Mouse (Mus musculus) kidney, postnatal 4 days (tissue): ENCODE measurements at regions not wholly inside any gene's neighbourhood (a gene's known extent, or its start where the extent isn't known, plus 50 kb on each side); places are given as distances from the start of the nearest gene placed in this dataset.
A peak's percentile ranks its signal among the peaks of the same experiment; 100 is the strongest.

Experiments used
- DNase-seq, 2 experiments: peaks; one replicate each; pipeline ENCODE4 v3.0.0; 2021; ENCODE audit warnings: mixed read lengths in 2 of 2

DNA sequence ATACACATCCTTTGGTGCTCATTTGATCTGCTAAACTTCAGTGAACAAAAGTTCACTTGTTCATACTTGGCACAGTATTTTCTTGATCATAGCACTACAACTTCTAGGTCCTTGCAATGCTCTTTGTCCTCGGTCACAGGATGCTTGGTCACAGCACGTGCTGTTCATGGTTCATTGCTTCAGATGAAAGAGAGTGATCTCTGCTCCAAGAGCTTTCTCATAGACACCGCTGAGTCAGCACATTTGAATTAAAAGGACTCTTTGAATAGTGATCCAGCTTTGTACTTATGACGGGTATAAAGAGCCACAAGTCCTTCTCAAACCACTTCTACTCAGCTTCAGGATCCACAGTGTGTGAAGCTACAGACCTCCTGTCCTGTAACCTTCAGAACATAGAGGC is 649.3 kb upstream of the Arrdc4 start:
- peak in 1 of 2 experiments; percentile 4 for DNase-seq

DNA sequence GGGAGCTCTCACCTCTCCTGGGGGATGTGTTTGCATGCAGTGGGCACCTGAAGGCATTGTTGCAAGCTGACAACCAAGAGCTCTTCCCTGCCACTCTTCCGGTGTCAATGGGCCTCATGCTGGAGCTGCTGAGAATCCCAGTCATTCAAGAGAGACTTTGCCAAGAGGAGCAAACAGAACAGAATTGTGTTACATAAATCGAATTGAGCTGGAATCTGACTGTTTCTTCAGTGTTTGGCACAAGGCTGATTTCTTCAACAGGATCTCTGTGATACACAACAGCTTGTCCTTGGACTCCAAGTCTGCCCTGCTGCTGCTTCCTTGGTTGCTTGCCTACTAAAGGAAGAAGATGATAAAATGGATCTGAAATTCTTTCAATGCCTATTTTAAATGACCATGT is 647.8 kb upstream of the Arrdc4 start:
- no peak for DNase-seq
